Mouse (Mus musculus) thymus, postnatal 36 days (tissue): ENCODE data around the gene 5430402E10Rik.
"Not testable (repeated sequence)": the region's sequence is repeated elsewhere in the genome, so short reads cannot be mapped to it uniquely, and the experiment has no call there.

Source experiments
- DNase-seq, 2 experiments: peaks; one replicate each; pipeline ENCODE4 v3.0.0; 2022; ENCODE audit warnings: mixed read lengths in 2 of 2

The 5430402E10Rik gene

DNA sequence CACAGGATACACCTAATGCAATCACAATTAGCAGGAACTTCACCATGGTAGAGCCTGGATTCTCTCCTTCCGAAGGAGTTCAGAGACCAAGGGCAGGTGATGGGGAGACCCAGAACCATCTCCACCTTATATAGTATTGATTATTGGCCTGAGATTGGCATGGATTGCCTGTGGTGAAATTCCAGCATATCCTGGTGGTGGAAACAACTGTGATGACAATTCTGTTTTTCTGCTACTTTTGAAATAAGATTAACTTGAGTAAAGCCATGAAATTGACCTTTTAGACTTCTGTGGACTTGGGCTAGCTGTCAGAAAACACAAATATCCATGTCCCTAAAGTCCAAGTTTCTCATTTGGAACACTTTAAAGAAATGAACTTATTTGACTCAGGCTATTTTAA is at the start of gene 5430402E10Rik:
Gene 5430402E10Rik (minus strand): TSS at position 101 of the 400 bp plus-strand sequence.
- not testable (repeated sequence) for DNase-seq

- DNase-seq, result not testable (repeated sequence)
Measured at GRCm38 (mm10) chrX:77880033-77880432, 44.8 kb downstream of the 5430402E10Rik start.
